Mouse (Mus musculus) T-cell, adult 66 days (primary cell): ENCODE measurements around the gene Vmn1r142. TPM values are rescaled to one million over a fixed set of nuclear protein-coding genes. Genes with fewer than 3 reads are reported as not detected.

ENCODE experiments used
- total RNA-seq, 2 experiments: library from RNA; stranded (reverse); gene quantifications; 3 replicates in 1 of 2; 4 replicates in 1 of 2; pipeline ENCODE4 v1.2.4; 2023

The Vmn1r142 gene
- total RNA-seq: not detected

DNA sequence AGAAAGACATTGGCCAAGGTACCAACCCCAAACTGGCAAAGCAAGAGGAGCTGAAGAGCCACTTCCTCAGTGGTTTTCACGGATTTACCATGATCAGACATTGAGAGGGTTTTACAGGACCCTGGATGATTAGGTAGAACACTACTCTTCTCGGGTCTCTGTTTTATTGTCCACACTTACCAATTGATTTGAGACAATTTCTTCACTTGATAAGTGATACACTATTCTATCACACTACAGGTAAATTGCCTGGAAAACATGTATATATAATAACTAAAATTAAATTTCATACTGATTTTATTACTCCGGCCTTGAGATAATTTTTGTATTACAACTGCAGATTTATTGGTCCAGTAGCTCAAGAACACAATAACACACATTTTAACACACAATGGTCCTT is at the start of gene Vmn1r142:
TSS of gene Vmn1r142 (minus strand) at position 101 of the 400 bp plus-strand sequence.

DNA sequence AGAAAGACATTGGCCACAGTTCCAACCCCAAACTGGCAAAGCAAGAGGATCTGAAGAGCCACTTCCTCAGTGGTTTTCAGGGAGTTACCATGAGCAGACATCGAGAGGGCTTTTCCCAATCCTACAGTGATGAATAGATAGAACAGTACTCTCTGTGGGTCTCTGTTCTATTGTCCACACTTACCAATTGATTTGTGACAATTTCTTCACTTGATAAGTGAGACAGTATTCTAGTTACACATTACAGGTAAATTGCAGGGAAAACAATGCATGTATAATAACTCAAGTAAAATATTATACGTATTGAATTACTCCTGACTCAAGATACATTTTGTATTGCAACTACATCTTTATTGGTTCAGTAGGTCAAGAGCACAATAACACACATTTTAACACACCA is 37.3 kb upstream of the Vmn1r142 start, which contains the start of gene Gm8653:
TSS of gene Gm8653 (minus strand) at position 101 of the 400 bp plus-strand sequence.

DNA sequence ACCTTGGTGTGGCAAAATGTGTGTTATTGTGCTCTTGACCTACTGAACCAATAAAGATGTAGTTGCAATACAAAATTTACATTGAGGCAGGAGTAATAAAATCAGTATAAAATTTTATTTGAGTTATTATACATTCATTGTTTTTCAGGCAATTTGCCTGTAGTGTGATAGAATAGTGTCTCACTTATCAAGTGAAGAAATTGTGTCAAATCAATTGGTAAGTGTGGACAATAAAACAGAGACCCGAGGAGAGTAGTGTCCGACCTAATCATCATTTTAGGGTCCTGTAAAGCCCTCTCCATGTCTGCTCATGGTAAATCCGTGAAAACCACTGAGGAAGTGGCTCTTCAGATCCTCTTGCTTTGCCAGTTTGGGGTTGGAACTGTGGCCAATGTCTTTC is 25.2 kb upstream of the Vmn1r142 start, which contains the start of gene Vmn1r143:
TSS of gene Vmn1r143 (plus strand) at position 301 of the 400 bp plus-strand sequence.

DNA sequence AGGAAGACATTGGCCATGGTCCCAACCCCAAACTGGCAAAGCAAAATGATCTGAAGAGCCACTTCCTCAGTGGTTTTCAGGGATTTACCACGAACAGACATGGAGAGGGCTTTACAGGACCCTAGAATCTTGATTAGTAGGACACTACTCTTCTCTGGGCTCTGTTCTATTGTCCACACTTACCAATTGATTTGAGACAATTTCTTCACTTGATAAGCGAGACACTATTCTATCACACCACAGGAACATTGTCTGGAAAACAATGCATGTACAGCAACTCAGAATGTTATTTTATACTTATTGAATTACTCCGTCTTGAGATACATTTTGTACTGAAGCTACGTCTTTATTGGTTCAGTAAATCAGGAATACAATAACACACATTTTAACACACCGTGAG is 29.2 kb downstream of the Vmn1r142 start, which contains the start of gene Gm10666:
TSS of gene Gm10666 (minus strand) at position 101 of the 400 bp plus-strand sequence.

DNA sequence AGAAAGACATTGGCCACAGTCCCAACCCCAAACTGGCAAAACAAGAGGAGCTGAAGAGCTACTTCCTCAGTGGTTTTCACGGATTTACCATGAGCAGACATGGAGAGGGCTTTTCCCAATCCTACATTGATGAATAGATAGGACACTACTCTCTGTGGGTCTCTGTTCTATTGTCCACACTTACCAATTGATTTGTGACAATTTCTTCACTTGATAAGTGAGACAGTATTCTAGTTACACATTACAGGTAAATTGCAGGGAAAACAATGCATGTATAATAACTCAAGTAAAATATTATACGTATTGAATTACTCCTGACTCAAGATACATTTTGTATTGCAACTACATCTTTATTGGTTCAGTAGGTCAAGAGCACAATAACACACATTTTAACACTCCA is 45.7 kb downstream of the Vmn1r142 start, which contains the start of gene Gm16451:
TSS of gene Gm16451 (minus strand) at position 101 of the 400 bp plus-strand sequence.

Other genes starting within 250 kb of the Vmn1r142 start
- not detected for gene Gm5891, start 242.7 kb downstream of the Vmn1r142 start, total RNA-seq
- not detected for gene Vmn1r137, start 169.4 kb downstream of the Vmn1r142 start, total RNA-seq
- not detected for gene Vmn1r138, start 135.1 kb downstream of the Vmn1r142 start, total RNA-seq
- gene Gm6176, start 107.7 kb downstream of the Vmn1r142 start, total RNA-seq: not detected
- gene Vmn1r139, start 95.0 kb downstream of the Vmn1r142 start, total RNA-seq: not detected
- not detected for gene Gm16451, start 45.8 kb downstream of the Vmn1r142 start, total RNA-seq
- gene Gm10666, start 29.3 kb downstream of the Vmn1r142 start, total RNA-seq: not detected
- not detected for gene Vmn1r143, start 25.3 kb upstream of the Vmn1r142 start, total RNA-seq
- gene Gm8653, start 37.2 kb upstream of the Vmn1r142 start, total RNA-seq: not detected
- not detected for gene Gm8453, start 65.4 kb upstream of the Vmn1r142 start, total RNA-seq
- gene Gm4187, start 165.7 kb upstream of the Vmn1r142 start, total RNA-seq: not detected
- not detected for gene Gm8660, start 207.0 kb upstream of the Vmn1r142 start, total RNA-seq
- not detected for gene Vmn1r148, start 249.5 kb upstream of the Vmn1r142 start, total RNA-seq